Mouse (Mus musculus) urinary bladder, postnatal 0 days (tissue): ENCODE data around the gene Olfr643. TPM values are rescaled to one million over a fixed set of nuclear protein-coding genes. Genes with fewer than 3 reads are reported as not detected.

Experiments used
- polyA plus RNA-seq: library from polyadenylated mRNA; unstranded; fragments of >200 nt; fragmentation: Nextera tagmentation; extraction: Ambion mirVana; gene quantifications from 2 replicates; pipeline ENCODE4 v1.2.1, GENCODE M21; 2015

Gene Olfr643
- not detected in 2 replicates for polyA plus RNA-seq

GRCm38 (mm10) chr7:104137305-104137704, at the start of gene Olfr643:
TSS of gene Olfr643 (minus strand) at chr7:104137405.

GRCm38 (mm10) chr7:104183292-104183691, 46.1 kb upstream of the Olfr643 start, which contains the start of gene Olfr648:
TSS of gene Olfr648 (minus strand) at chr7:104183392.

GRCm38 (mm10) chr7:104150456-104150855, 13.3 kb upstream of the Olfr643 start, which contains the start of gene Ubqlnl:
TSS of gene Ubqlnl (minus strand) at chr7:104150556.

GRCm38 (mm10) chr7:104143179-104143578, 6.0 kb upstream of the Olfr643 start, which contains the start of gene Ubqln3:
TSS of gene Ubqln3 (minus strand) at chr7:104143279.

GRCm38 (mm10) chr7:104129726-104130125, 7.5 kb downstream of the Olfr643 start, which contains the start of gene Ubqln5:
TSS of gene Ubqln5 (minus strand) at chr7:104129826.

GRCm38 (mm10) chr7:104104757-104104972, 32.5 kb downstream of the Olfr643 start, which contains the start of gene Olfr646:
TSS of gene Olfr646 (plus strand) at chr7:104104873.

GRCm38 (mm10) chr7:104085365-104085764, 51.8 kb downstream of the Olfr643 start, which contains the start of gene Olfr645:
TSS of gene Olfr645 (minus strand) at chr7:104085465.

GRCm38 (mm10) chr7:104071769-104072168, 65.4 kb downstream of the Olfr643 start, which contains the start of gene Olfr644:
TSS of gene Olfr644 (minus strand) at chr7:104071869.

GRCm38 (mm10) chr7:104061345-104061744, 75.9 kb downstream of the Olfr643 start, which contains the start of gene 4930516K23Rik:
TSS of gene 4930516K23Rik (minus strand) at chr7:104061445.

GRCm38 (mm10) chr7:104052566-104052965, 84.6 kb downstream of the Olfr643 start, which contains the start of gene Olfr642:
TSS of gene Olfr642 (minus strand) at chr7:104052666.

GRCm38 (mm10) chr7:104035145-104035544, 102.1 kb downstream of the Olfr643 start, which contains the start of gene Olfr641:
TSS of gene Olfr641 (plus strand) at chr7:104035445.

GRCm38 (mm10) chr7:104025473-104025872, 111.7 kb downstream of the Olfr643 start, which contains the start of gene Olfr640:
TSS of gene Olfr640 (minus strand) at chr7:104025573.

GRCm38 (mm10) chr7:104017203-104017602, 120.0 kb downstream of the Olfr643 start, which contains the start of gene Olfr639:
TSS of gene Olfr639 (minus strand) at chr7:104017303.

GRCm38 (mm10) chr7:103998446-103998845, 138.8 kb downstream of the Olfr643 start, which contains the start of gene Olfr638:
TSS of gene Olfr638 (plus strand) at chr7:103998746.

GRCm38 (mm10) chr7:103970852-103971251, 166.4 kb downstream of the Olfr643 start, which contains the start of gene Olfr635:
TSS of gene Olfr635 (plus strand) at chr7:103971152.

Other genes starting within 250 kb of the Olfr643 start
- not detected in 2 replicates for gene Olfr64, start 242.9 kb downstream of the Olfr643 start, polyA plus RNA-seq
- not detected in 2 replicates for gene Olfr65, start 233.9 kb downstream of the Olfr643 start, polyA plus RNA-seq
- gene Olfr631, start 208.6 kb downstream of the Olfr643 start, polyA plus RNA-seq: not detected in 2 replicates
- not detected in 2 replicates for gene Olfr632, start 203.1 kb downstream of the Olfr643 start, polyA plus RNA-seq
- gene Olfr633, start 193.0 kb downstream of the Olfr643 start, polyA plus RNA-seq: not detected in 2 replicates
- not detected in 2 replicates for gene Olfr635, start 166.3 kb downstream of the Olfr643 start, polyA plus RNA-seq
- not detected in 2 replicates for gene Olfr638, start 138.7 kb downstream of the Olfr643 start, polyA plus RNA-seq
- not detected in 2 replicates for gene Olfr639, start 120.1 kb downstream of the Olfr643 start, polyA plus RNA-seq
- not detected in 2 replicates for gene Olfr640, start 111.8 kb downstream of the Olfr643 start, polyA plus RNA-seq
- not detected in 2 replicates for gene Olfr641, start 102.0 kb downstream of the Olfr643 start, polyA plus RNA-seq
- not detected in 2 replicates for gene Olfr642, start 84.7 kb downstream of the Olfr643 start, polyA plus RNA-seq
- not detected in 2 replicates for gene 4930516K23Rik, start 76.0 kb downstream of the Olfr643 start, polyA plus RNA-seq
- not detected in 2 replicates for gene Olfr644, start 65.5 kb downstream of the Olfr643 start, polyA plus RNA-seq
- not detected in 2 replicates for gene Olfr645, start 51.9 kb downstream of the Olfr643 start, polyA plus RNA-seq
- not detected in 2 replicates for gene Olfr646, start 32.5 kb downstream of the Olfr643 start, polyA plus RNA-seq
- gene Ubqln5, start 7.6 kb downstream of the Olfr643 start, polyA plus RNA-seq: not detected in 2 replicates
- gene Ubqln3, start 5.9 kb upstream of the Olfr643 start, polyA plus RNA-seq: not detected in 2 replicates
- not detected in 2 replicates for gene Ubqlnl, start 13.2 kb upstream of the Olfr643 start, polyA plus RNA-seq
- not detected in 2 replicates for gene Olfm5, start 27.4 kb upstream of the Olfr643 start, polyA plus RNA-seq
- 0.05 and 0.07 TPM in 2 replicates for gene Olfr648, start 46.0 kb upstream of the Olfr643 start, polyA plus RNA-seq
- not detected in 2 replicates for gene Olfr649, start 58.6 kb upstream of the Olfr643 start, polyA plus RNA-seq
- gene Trim6, start 81.4 kb upstream of the Olfr643 start, polyA plus RNA-seq: 0.63 and 1.2 TPM in 2 replicates
- gene Trim34a, start 107.1 kb upstream of the Olfr643 start, polyA plus RNA-seq: 2.3 and 2.7 TPM in 2 replicates
- gene Trim5, start 150.7 kb upstream of the Olfr643 start, polyA plus RNA-seq: 0.36 and 0.41 TPM in 2 replicates
- 5.6 and 6.2 TPM in 2 replicates for gene Trim12a, start 178.1 kb upstream of the Olfr643 start, polyA plus RNA-seq
- gene Trim34b, start 192.1 kb upstream of the Olfr643 start, polyA plus RNA-seq: 0.11 and 0.29 TPM in 2 replicates
- gene Trim12c, start 216.0 kb upstream of the Olfr643 start, polyA plus RNA-seq: 2.0 and 2.2 TPM in 2 replicates
- 0.14 and 0.67 TPM in 2 replicates for gene Trim30b, start 232.5 kb upstream of the Olfr643 start, polyA plus RNA-seq